Mouse (Mus musculus) heart, adult 2 months (tissue): ENCODE data around the gene Ephb3. TPM values are rescaled to one million over a fixed set of nuclear protein-coding genes. Genes with fewer than 3 reads are reported as not detected.

Experiments used
- DNase-seq, 2 experiments: peaks; one replicate each; pipeline ENCODE4 v3.0.0; 2021
- H3K27ac ChIP-seq: fragments of 200-600 bp; 2 replicates; pipeline ENCODE4 v1.8.1; 2022
- H3K27me3 ChIP-seq: fragments of 200-500 bp; 2 replicates; pipeline ENCODE4 v1.6.1; 2012; ENCODE audit warnings: mild to moderate bottlenecking, low read length, inconsistent platforms, mixed read lengths; ENCODE audit not compliant: control insufficient read depth, insufficient read depth
- H3K36me3 ChIP-seq: fragments of 200-500 bp; 2 replicates; pipeline ENCODE4 v1.6.1; 2012; ENCODE audit warnings: low read length, inconsistent platforms; ENCODE audit not compliant: control insufficient read depth, insufficient read depth
- H3K4me1 ChIP-seq: fragments of 200-500 bp; 2 replicates; pipeline ENCODE4 v1.6.1; 2011; ENCODE audit warnings: low read length; ENCODE audit not compliant: control insufficient read depth, insufficient read depth
- H3K4me3 ChIP-seq: fragments of 200-600 bp; 2 replicates; pipeline ENCODE4 v1.8.1; 2022
- H3K79me2 ChIP-seq: fragments of 200-500 bp; replicated peaks from 2 replicates; pipeline ENCODE4 v1.6.1; 2012; ENCODE audit warnings: mild to moderate bottlenecking, inconsistent platforms, low read length, moderate library complexity, mixed read lengths; ENCODE audit not compliant: control insufficient read depth, insufficient read depth
- H3K9ac ChIP-seq: fragments of 200-500 bp; 2 replicates; pipeline ENCODE4 v1.6.1; 2012; ENCODE audit warnings: low read depth, mild to moderate bottlenecking, control low read depth, inconsistent platforms, low read length, mixed read lengths
- CTCF ChIP-seq: fragments of 200-600 bp; IDR thresholded peaks from 2 replicates; pipeline ENCODE4 v1.8.1; 2022; ENCODE audit warnings: antibody characterized with exemption, mild to moderate bottlenecking, moderate library complexity
- EP300 ChIP-seq: fragments of 200-500 bp; IDR thresholded peaks from 2 replicates; pipeline ENCODE4 v1.6.1; 2011; ENCODE audit warnings: low read depth, low read length, control low read depth; ENCODE audit not compliant: insufficient read depth
- POLR2A ChIP-seq: fragments of 200-500 bp; IDR thresholded peaks from 2 replicates; pipeline ENCODE4 v1.6.1; 2011; ENCODE audit warnings: mild to moderate bottlenecking, low read depth, low read length, control low read depth; ENCODE audit not compliant: insufficient read depth
- WGBS: fragments of 180-500 bp; shearing (Covaris S2); methylation state at CpG from one replicate; pipeline ENCODE4 v1.1.7; 2018; 5-methylcytosine and 5-hydroxymethylcytosine counted together
- intact Hi-C: fragments of 180-260 bp; cut with DNase I; formaldehyde crosslinking; loops from one replicate; pipeline ENCODE4 v1.15.1; 2025
- polyA plus RNA-seq: library from polyadenylated mRNA; depleted of rRNA; stranded (reverse); fragments of >200 nt; gene quantifications from 2 replicates; pipeline ENCODE4 v1.2.3, GENCODE M21; 2012
- total RNA-seq, 2 experiments: library from RNA; stranded (reverse); gene quantifications; 2 replicates each; pipeline ENCODE4 v1.2.3; 2021

Gene Ephb3
- total and polyA plus RNA-seq, 3 experiments: 6.3 to 9.9 (median 7.0) TPM

DNA sequence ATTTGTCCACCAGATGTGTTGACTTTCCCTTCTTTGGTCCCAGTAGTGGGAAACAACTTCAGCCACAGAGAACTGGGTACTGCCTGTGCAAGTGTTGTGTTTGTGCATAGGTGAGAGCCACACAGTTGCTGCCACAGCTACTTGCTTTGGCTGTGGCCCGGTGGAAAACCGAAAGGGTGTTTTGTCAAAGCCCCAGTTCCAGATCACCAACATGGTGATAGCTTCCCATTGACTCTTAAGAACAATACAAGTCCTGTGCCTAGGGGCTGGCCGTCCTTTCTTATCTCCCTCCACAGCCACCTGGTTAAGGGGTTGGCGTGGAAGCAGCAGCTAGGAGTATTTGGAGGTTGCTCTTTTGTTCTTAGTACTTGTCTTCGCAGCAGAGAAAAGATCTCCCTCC is 5.6 kb downstream of the Ephb3 start:
- no peak for DNase-seq
- Histone ChIP-seq H3K27me3 (no peaks in the 10 kb centered on the region), H3K36me3 (no peaks in the 10 kb centered on the region), H3K27ac (peak overlapping the region; percentile 51), H3K9ac (no peak overlapping the region), H3K79me2 (no peaks in the 10 kb centered on the region), H3K4me1 (peaks cover 2% of the 10 kb centered on the region; the same call in 1 of the 2 replicates), H3K4me3 (no peak overlapping the region)
- intact Hi-C loops: no loop called here
- 40% methylated on average over 5 of the region's 5 CpGs for WGBS
- TF ChIP-seq CTCF (no peak), POLR2A (no peak), EP300 (no peak)

DNA sequence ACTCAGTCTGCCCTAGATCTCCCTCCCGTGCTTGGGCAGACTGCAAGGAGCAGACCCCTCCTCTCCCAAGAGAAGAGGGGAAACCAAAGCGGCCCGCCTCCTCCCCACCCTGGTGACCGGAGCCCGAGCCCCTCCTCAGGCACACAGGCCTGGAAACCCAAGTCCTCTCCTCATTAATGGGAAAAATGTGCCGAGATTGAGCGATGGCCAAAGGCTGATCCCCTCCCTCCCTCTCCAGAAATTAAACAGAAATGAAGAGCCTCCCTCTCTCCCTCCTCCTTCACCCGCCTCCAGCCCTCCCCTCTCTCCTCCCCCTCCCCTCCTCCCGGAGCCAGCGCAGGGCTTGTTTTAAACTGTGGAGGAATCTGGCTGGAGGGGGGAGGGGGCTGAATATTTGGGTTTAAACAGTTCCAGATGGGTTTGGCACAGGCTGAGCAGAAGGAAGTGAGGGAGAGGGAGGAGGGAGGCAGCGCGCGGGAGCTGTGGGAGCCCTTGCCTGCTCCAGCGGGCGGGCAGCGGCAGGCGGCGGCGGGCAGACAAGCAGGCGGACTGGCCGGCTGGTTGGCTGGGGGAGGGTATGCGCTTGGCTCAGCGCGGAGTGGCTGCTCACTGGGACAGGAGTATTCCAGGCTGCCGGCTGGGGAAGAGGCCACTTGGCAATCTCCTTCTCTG is 6.2 kb downstream of the Ephb3 start:
- Histone ChIP-seq H3K79me2 (no peaks in the 10 kb centered on the region), H3K27me3 (no peaks in the 10 kb centered on the region), H3K27ac (peak overlapping the region; percentile 61), H3K4me1 (peaks cover 2% of the 10 kb centered on the region; the same call in 1 of the 2 replicates), H3K9ac (peak overlapping the region; percentile 61), H3K36me3 (no peaks in the 10 kb centered on the region; the same call in 1 of the 2 replicates), H3K4me3 (peak overlapping the region; percentile 31)
- 7% methylated on average over 24 of the region's 25 CpGs for WGBS
- intact Hi-C loops: no loop called here
- peak; percentile 82 to 87 for DNase-seq
- TF ChIP-seq POLR2A (no peak; the same call in 1 of the 2 replicates), EP300 (0 out of 2 replicates have a peak, but pooled peaks have one; percentile 24), CTCF (peak; percentile 42)

DNA sequence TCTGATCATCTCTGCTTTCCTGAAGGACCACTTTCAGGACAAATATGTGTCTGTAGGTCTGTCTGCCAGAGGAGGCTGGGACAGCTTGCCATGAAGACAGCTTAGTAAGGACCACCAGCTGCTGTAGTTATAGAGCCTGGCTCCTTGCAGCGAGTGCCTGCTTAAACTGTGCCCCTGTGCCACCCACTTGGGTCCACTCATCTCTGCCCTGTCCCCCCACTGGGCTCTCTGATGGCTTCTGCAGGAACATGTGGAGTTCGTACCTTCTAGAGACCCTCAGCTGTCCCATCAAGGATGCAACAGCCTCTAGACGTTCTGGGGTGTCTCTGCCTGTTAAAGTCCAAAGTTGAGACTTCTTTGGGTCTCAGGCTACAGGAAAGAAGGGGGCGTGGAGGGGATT is 6.9 kb downstream of the Ephb3 start:
- Histone ChIP-seq H3K4me3 (no peak overlapping the region), H3K9ac (peak overlapping the region; percentile 61), H3K27me3 (no peaks in the 10 kb centered on the region), H3K27ac (peak overlapping the region; percentile 61; the same call in 1 of the 2 replicates), H3K79me2 (no peaks in the 10 kb centered on the region), H3K4me1 (peaks cover 2% of the 10 kb centered on the region; the same call in 1 of the 2 replicates), H3K36me3 (no peaks in the 10 kb centered on the region; the same call in 1 of the 2 replicates)
- no peak for DNase-seq
- TF ChIP-seq POLR2A (no peak), EP300 (no peak), CTCF (no peak)
- intact Hi-C loops: no loop called here
- 68% methylated on average over 4 of the region's 4 CpGs for WGBS

DNA sequence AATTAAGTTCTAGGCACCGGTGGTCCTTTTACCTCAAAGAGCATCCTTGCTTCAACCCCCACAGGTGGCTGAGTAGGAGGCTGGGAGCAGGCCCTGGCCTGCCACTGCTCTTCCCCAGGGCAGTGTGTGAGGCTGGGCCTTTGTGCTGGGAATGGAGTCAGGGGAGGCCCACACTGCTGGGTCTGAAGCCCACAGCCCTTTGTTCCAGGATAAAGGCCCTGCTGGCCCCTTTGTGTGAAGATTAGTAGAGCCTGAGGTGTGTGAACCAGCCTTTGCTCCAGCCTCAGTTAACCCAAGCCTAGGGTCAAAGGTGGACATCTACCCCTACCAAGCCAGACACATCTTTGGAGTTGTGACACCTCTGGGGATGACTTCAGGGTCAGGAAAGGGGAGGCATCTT is 7.8 kb downstream of the Ephb3 start:
- TF ChIP-seq CTCF: no peak
- H3K4me1 ChIP-seq: peaks cover 2% of the 10 kb centered on the region; the same call in 1 of the 2 replicates
- intact Hi-C loops: no loop called here
- no peak overlapping the region for H3K9ac ChIP-seq
- no peaks in the 10 kb centered on the region for H3K27me3 ChIP-seq
- no peak overlapping the region for H3K4me3 ChIP-seq
- WGBS: 83% methylated on average over 1 of the region's 1 CpGs
- H3K79me2 ChIP-seq: no peaks in the 10 kb centered on the region
- DNase-seq: no peak
- no peaks in the 10 kb centered on the region; the same call in 1 of the 2 replicates for H3K36me3 ChIP-seq
- no peak overlapping the region for H3K27ac ChIP-seq

DNA sequence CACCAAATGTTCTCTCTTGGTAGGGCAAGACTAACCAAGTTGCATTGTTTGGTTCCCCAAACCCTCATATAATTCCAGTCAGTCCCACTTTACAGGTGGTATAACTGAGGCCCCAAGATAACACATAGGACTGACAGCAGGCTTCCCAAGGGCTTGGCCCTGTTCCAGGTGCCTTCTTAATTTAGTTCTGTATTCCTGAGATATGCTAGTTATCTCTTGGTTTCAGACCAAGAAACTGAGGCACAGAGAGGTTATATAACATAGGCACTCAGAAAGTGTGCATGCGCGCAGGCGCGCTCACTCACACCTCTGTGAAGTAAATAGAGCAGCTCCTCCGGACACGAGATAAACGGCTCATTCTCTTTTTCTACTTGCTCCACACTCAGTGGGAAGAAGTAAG is 9.4 kb downstream of the Ephb3 start:
- Histone ChIP-seq H3K4me1 (peaks cover 2% of the 10 kb centered on the region; the same call in 1 of the 2 replicates), H3K27me3 (no peaks in the 10 kb centered on the region), H3K27ac (no peak overlapping the region), H3K36me3 (no peaks in the 10 kb centered on the region; the same call in 1 of the 2 replicates), H3K9ac (no peak overlapping the region), H3K4me3 (no peak overlapping the region), H3K79me2 (no peaks in the 10 kb centered on the region)
- TF ChIP-seq CTCF: no peak
- no peak for TF ChIP-seq EP300
- DNase-seq: no peak
- intact Hi-C loops: no loop called here
- WGBS: 91% methylated on average over 7 of the region's 7 CpGs

DNA sequence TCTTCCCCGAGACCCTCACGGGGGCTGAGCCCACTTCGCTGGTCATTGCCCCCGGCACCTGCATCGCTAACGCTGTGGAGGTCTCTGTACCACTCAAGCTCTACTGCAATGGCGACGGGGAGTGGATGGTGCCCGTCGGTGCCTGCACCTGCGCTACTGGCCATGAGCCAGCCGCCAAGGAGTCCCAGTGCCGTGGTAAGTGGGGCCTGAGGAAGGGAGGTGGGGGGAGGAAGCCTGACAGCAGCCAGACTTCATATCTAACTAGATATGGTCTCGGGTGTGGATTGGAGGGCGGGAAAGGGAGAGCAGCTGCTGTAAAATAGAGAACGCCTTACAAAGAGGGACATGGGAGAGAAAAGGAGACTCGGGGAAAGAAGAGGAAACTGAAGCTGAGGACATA is 10.2 kb downstream of the Ephb3 start:
- TF ChIP-seq EP300: no peak

More for the DNA sequence above, 10.2 kb downstream of the Ephb3 start:
- H3K4me1 ChIP-seq: peaks cover 2% of the 10 kb centered on the region; the same call in 1 of the 2 replicates
- 43% methylated on average over 17 of the region's 17 CpGs for WGBS
- intact Hi-C loops: no loop called here
- H3K79me2 ChIP-seq: no peaks in the 10 kb centered on the region
- H3K36me3 ChIP-seq: no peaks in the 10 kb centered on the region; the same call in 1 of the 2 replicates
- no peak overlapping the region for H3K4me3 ChIP-seq
- H3K27me3 ChIP-seq: no peaks in the 10 kb centered on the region
- no peak overlapping the region for H3K27ac ChIP-seq
- DNase-seq: no peak
- no peak overlapping the region for H3K9ac ChIP-seq
